Mouse (Mus musculus): ENCODE measurements at regions not wholly inside any gene's neighbourhood (a gene's known extent, or its start where the extent isn't known, plus 50 kb on each side); places are given as distances from the start of the nearest gene placed in this dataset.

DNA sequence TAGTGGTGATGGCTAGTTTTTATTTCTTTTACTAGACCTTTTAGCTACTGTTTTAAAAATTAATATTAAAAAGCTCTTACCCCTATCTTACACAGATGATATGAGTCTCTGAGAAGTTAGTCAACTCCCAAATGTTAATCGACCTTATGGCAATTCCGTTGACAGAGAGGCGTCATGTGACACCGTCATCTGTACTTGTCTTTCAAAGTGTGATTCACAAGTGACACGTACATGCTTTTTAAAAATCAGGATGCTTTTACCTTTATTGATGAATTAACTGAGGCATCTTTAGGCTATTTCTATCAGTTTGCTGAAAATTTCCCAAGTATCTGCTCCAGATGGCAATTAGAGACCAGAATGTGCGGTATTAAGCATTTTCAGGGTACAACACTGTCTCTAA, 573.9 kb downstream of the Gm19410 start:
- no peaks in the 10 kb centered on the region for H3K36me3 ChIP-seq
- DNase-seq (ENCODE audit: low spot score): no peak
- H3K9me3 ChIP-seq (replicated peaks): no peaks in the 10 kb centered on the region
- H3K4me1 ChIP-seq: no peaks in the 10 kb centered on the region
- H3K27ac ChIP-seq (replicated peaks): no peak overlapping the region
- H3K4me3 ChIP-seq: no peak overlapping the region
- WGBS: 95% methylated on average over 6 of the region's 6 CpGs
- H3K27me3 ChIP-seq (ENCODE audit: low read depth, poor library complexity, severe bottlenecking): no peaks in the 10 kb centered on the region

DNA sequence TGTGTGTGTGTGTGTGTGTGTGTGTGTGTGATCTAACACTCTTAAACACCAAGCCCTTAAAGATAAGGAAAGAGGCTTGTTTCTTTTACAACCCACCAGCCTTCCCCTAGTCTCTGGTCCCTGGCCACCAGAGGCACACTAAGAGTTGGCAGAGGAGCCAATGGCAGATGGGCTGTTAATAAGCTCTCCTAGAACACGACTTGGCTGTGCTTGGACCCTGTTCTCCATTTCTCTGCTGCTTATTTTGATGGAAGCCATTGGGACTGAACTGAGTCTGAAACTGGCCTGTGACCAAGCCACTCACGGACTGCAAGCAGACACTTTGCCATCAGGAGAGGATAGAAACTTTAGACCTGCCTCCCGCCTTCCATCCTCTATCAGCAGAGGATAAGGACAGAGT, 574.9 kb downstream of the Gm19410 start:
- H3K36me3 ChIP-seq: no peaks in the 10 kb centered on the region
- no peak for DNase-seq (ENCODE audit: low spot score)
- H3K9me3 ChIP-seq (replicated peaks): no peaks in the 10 kb centered on the region
- H3K27me3 ChIP-seq (ENCODE audit: low read depth, poor library complexity, severe bottlenecking): no peaks in the 10 kb centered on the region
- H3K27ac ChIP-seq (replicated peaks): no peak overlapping the region
- no peaks in the 10 kb centered on the region for H3K4me1 ChIP-seq
- H3K4me3 ChIP-seq: no peak overlapping the region
- WGBS: 75% methylated on average over 3 of the region's 3 CpGs

DNA sequence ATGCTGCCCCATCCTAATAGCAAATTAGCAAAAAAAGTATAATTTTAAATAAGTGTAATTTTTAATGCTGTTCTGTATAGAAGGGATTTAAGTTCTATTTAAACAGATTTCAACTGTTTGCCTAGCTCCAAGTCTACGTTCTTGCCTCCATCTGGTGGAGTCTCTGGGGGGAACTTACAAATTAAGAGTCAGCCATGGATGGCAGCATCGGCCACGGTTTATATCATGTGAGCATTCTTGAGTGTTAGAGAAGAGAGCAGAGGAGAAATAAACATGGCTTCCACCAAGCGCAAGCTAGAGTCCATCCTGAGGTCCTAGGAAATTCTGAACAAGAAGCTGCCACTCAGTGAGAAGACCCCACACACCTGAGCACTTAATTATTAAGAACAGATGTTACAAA, 576.4 kb downstream of the Gm19410 start:
- Histone ChIP-seq H3K4me3 (no peak overlapping the region), H3K9me3 (replicated peaks) (no peaks in the 10 kb centered on the region), H3K27me3 (ENCODE audit: low read depth, poor library complexity, severe bottlenecking) (no peaks in the 10 kb centered on the region), H3K36me3 (no peaks in the 10 kb centered on the region), H3K4me1 (no peaks in the 10 kb centered on the region), H3K27ac (replicated peaks) (no peak overlapping the region)
- WGBS: 86% methylated on average over 4 of the region's 4 CpGs
- no peak for DNase-seq (ENCODE audit: low spot score)

DNA sequence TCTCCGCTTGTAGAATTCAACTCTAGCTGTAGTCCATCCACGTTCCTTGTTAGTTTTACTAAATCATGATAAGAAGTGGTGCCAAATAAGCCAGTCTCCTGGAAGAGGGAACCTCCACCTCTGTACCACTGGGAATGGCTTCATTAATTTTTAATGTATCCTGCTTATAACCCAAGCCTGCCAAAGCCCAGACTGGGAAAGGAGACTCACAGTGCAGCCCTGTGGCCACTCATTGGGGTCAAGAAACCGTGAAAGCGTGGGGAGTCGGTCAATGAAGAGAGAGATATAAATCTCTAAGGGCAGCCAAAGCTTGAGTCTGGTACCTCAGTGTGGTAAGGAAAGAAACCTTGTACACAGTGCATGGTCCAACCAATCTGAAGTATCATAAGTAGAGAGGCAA, 577.1 kb downstream of the Gm19410 start:
- WGBS: 88% methylated on average over 5 of the region's 5 CpGs
- H3K4me3 ChIP-seq: no peak overlapping the region

DNA sequence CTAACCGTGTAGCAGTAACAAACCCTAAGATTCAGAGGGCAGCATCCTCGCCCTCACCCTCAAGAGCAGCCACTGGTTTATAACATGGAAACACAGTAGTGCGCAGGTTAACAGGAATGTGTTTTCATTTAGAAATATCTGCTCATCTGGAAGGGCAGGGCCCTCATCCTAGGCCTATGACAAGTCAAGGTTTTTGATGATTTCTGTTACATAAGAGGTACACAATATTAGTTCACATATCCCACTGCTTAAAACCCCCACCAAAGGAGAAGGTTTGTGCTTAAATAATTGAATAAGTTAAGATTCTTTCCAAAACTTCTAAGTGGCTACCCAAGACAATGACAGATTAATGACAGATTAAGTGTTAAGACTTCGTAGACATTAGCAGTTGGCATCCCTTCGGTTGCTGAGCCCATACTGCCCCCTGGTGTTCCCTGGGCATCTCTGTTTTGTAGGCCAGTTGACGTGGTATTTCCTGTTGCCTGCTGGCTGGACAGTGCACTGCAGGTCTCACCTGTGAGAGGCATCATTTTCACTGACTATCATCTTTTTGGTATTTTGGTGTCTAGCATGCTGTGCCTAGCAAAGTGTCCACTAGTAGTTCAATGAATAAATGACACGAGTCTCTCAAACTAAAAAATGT, 581.2 kb downstream of the Gm19410 start:
- Histone ChIP-seq H3K4me3 (no peak overlapping the region), H3K27me3 (ENCODE audit: low read depth, poor library complexity, severe bottlenecking) (no peaks in the 10 kb centered on the region), H3K27ac (replicated peaks) (no peak overlapping the region), H3K36me3 (no peaks in the 10 kb centered on the region), H3K9me3 (replicated peaks) (no peaks in the 10 kb centered on the region), H3K4me1 (no peaks in the 10 kb centered on the region)
- DNase-seq (ENCODE audit: low spot score): peak; percentile 74
- WGBS: 55% methylated on average over 7 of the region's 7 CpGs

More for the DNA sequence above, 577.1 kb downstream of the Gm19410 start:
- DNase-seq (ENCODE audit: low spot score): no peak
- H3K36me3 ChIP-seq: no peaks in the 10 kb centered on the region
- H3K27ac ChIP-seq (replicated peaks): no peak overlapping the region
- no peaks in the 10 kb centered on the region for H3K9me3 ChIP-seq (replicated peaks)
- H3K4me1 ChIP-seq: no peaks in the 10 kb centered on the region
- no peaks in the 10 kb centered on the region for H3K27me3 ChIP-seq (ENCODE audit: low read depth, poor library complexity, severe bottlenecking)

DNA sequence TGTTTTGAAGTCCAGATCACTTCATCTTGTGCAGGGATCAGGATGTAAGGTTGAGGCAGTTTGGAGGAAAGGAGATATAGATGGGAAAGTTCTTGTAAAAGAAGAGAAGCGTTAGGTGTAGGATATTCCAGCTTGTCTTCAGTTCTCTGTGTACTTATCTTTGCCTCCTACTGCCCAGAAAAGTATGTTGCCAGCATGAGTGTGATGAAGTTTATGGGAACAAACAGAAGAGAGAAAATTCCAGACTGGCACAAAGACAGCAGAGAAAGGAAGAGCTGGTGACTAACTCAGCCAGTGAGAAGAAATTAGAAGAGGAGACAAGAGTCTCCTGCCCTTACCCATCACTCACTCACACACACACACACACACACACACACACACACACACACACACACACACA, 582.5 kb downstream of the Gm19410 start:
- 89% methylated on average over 1 of the region's 1 CpGs for WGBS

DNA sequence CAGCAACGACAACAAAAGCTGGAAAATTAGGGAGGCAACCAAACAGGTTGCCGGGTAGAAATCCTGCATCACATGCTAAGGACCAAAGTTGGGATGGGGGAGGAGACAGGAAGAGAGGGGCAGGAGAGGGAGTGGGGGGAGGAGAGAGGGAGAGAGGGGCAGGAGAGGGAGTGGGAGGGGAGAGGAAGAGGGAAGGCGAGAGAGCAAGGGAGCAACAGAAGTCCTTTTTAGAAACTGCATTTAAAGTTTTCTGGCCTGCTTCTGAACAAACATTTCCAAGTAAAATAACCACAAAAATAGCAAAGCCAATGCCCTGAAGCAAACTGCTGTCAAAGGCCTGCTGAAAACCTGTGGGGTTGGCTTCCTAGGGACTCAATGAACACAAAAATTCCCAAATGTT, 589.3 kb downstream of the Gm19410 start:
- no peak overlapping the region for H3K27ac ChIP-seq (replicated peaks)
- peak; percentile 18 for DNase-seq (ENCODE audit: low spot score)
- WGBS: 23% methylated on average over 3 of the region's 3 CpGs

More for the DNA sequence above, 582.5 kb downstream of the Gm19410 start:
- DNase-seq (ENCODE audit: low spot score): no peak
- no peak overlapping the region for H3K27ac ChIP-seq (replicated peaks)
- H3K27me3 ChIP-seq (ENCODE audit: low read depth, poor library complexity, severe bottlenecking): no peaks in the 10 kb centered on the region
- no peaks in the 10 kb centered on the region for H3K9me3 ChIP-seq (replicated peaks)
- H3K4me3 ChIP-seq: no peak overlapping the region
- no peaks in the 10 kb centered on the region for H3K36me3 ChIP-seq
- no peaks in the 10 kb centered on the region for H3K4me1 ChIP-seq

DNA sequence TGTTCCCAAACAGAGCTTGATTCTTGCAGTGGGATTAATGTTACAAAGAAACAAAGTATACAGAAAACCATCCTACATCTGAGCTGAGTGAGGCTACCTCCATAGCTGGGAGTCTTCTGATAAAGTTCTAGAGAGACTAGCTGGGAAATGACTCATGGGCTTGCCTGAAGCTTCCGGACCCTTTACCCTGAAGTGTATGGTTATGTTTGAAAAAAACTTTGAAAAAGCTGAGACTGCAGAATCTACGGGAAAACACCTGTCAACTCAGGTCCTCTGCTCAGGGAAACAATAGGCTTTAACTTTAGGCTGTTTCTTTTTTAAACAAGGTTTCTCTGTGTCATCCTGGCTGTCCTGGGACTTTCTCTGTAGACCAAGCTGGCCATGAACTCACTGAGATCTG, 593.4 kb downstream of the Gm19410 start:
- DNase-seq (ENCODE audit: low spot score): no peak
- no peaks in the 10 kb centered on the region for H3K36me3 ChIP-seq
- WGBS: 87% methylated on average over 2 of the region's 2 CpGs
- no peak overlapping the region for H3K27ac ChIP-seq (replicated peaks)
- no peak overlapping the region for H3K4me3 ChIP-seq
- H3K9me3 ChIP-seq (replicated peaks): no peaks in the 10 kb centered on the region
- H3K27me3 ChIP-seq (ENCODE audit: low read depth, poor library complexity, severe bottlenecking): no peaks in the 10 kb centered on the region
- peaks cover 9% of the 10 kb centered on the region; the same call in 1 of the 2 replicates for H3K4me1 ChIP-seq

More for the DNA sequence above, 589.3 kb downstream of the Gm19410 start:
- H3K36me3 ChIP-seq: no peaks in the 10 kb centered on the region
- H3K4me3 ChIP-seq: no peak overlapping the region
- peaks cover 9% of the 10 kb centered on the region; the same call in 1 of the 2 replicates for H3K4me1 ChIP-seq
- no peaks in the 10 kb centered on the region for H3K9me3 ChIP-seq (replicated peaks)
- H3K27me3 ChIP-seq (ENCODE audit: low read depth, poor library complexity, severe bottlenecking): no peaks in the 10 kb centered on the region

DNA sequence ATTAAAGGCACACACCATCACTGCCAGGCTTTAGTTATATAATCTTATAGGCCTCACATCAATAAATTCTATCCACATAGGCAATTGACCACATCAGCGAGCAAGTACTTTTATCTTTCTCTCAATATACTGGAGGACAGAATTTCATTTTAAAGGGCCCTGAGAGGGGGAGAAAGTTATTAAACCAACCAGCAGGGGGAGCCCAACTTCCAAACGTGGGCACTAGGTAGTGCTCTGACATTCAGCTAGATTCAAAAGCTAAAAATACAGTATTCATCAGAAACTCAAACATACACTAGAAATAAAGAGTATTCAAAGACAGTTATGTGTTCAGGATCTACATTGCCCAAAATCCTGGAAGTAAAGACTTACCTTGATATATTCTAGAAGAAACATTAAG, 595.7 kb downstream of the Gm19410 start:
- DNase-seq (ENCODE audit: low spot score): peak; percentile 43
- no peak overlapping the region for H3K4me3 ChIP-seq
- no peaks in the 10 kb centered on the region for H3K36me3 ChIP-seq
- H3K9me3 ChIP-seq (replicated peaks): no peaks in the 10 kb centered on the region
- no peak overlapping the region for H3K27ac ChIP-seq (replicated peaks)
- no peaks in the 10 kb centered on the region for H3K27me3 ChIP-seq (ENCODE audit: low read depth, poor library complexity, severe bottlenecking)
- H3K4me1 ChIP-seq: peaks cover 4% of the 10 kb centered on the region; the same call in 1 of the 2 replicates
- 20% methylated on average over 2 of the region's 2 CpGs for WGBS

DNA sequence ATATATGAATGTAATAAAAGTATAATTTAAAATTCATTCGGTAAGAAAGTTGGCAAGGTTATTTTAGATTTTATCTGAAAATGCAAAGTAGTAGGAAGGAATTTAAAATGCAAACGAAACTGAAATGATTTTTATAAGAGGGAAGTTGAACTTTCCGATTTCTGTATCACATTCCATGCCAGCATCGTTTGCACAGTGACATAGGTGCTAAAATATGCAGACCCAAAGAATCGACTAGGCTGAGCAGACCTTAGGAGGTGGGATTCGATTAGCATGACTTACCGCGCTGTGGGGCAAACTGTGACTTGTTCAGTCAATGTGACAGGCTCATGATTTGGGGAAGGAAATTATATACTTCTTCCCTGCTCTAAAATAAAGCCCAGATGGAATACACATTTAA, 596.2 kb downstream of the Gm19410 start:
- no peaks in the 10 kb centered on the region for H3K27me3 ChIP-seq (ENCODE audit: low read depth, poor library complexity, severe bottlenecking)
- H3K9me3 ChIP-seq (replicated peaks): no peaks in the 10 kb centered on the region
- WGBS: 67% methylated on average over 8 of the region's 8 CpGs
- no peak overlapping the region for H3K4me3 ChIP-seq
- H3K36me3 ChIP-seq: no peaks in the 10 kb centered on the region
- H3K27ac ChIP-seq (replicated peaks): no peak overlapping the region
- DNase-seq (ENCODE audit: low spot score): no peak
- peaks cover 4% of the 10 kb centered on the region; the same call in 1 of the 2 replicates for H3K4me1 ChIP-seq

DNA sequence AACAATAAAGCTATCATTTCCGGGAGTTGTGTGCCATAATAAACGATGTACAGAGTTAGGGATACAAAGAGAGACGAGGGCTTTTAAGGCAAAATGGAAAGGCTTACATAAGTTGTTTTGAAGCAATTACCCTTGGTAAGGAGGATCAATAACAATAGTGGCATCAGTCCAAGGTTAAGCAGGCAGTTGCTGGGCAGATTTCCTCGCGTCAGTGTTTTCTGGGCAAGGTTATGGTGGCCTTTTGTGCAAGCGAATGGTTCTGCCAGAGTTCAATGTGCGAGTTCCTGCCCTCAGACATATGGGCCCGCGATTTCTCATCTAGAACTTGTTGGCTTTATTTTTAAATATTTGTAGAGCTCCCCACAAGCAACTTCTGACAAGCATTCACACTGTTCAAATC, 597.7 kb downstream of the Gm19410 start:
- 89% methylated on average over 9 of the region's 9 CpGs for WGBS
- H3K27ac ChIP-seq (replicated peaks): no peak overlapping the region
- no peaks in the 10 kb centered on the region for H3K27me3 ChIP-seq (ENCODE audit: low read depth, poor library complexity, severe bottlenecking)
- H3K4me1 ChIP-seq: peaks cover 4% of the 10 kb centered on the region; the same call in 1 of the 2 replicates
- DNase-seq (ENCODE audit: low spot score): no peak
- no peak overlapping the region for H3K4me3 ChIP-seq
- H3K36me3 ChIP-seq: no peaks in the 10 kb centered on the region
- no peaks in the 10 kb centered on the region for H3K9me3 ChIP-seq (replicated peaks)

DNA sequence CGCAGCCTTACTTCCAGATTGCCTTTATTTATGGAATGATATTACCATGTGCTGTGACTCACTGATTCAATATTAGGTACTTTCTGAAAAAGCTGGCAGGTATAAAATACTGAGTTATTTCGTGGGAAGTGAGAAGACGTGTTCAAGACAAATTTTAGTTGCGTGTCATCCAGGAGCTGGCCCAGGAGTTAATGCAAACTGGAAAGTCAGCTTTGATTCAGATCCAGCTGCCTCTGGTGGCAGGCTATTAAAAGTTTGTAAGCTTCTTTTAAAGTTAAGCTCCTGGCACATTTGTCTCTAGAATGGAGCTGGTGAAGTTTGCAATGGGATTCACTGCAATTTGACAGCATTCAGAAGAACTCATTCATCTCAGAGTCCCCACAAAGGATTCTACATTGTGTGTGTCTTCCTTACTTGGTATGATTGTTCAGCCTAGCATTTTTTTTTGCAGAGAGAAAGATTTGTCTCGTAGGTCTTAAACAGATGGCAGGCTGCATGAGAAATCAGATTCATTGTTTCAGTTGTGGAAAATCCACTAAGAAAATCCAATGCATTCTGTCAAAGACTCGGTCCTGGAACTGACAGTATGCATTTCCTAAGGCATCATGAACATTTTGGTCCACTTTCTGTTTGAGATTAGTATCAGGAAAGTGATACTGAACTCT, 599.1 kb downstream of the Gm19410 start:
- Histone ChIP-seq H3K27ac (replicated peaks) (no peak overlapping the region), H3K36me3 (no peaks in the 10 kb centered on the region), H3K4me1 (peaks cover 4% of the 10 kb centered on the region; the same call in 1 of the 2 replicates), H3K4me3 (no peak overlapping the region), H3K27me3 (ENCODE audit: low read depth, poor library complexity, severe bottlenecking) (no peaks in the 10 kb centered on the region), H3K9me3 (replicated peaks) (no peaks in the 10 kb centered on the region)
- no peak for DNase-seq (ENCODE audit: low spot score)
- 77% methylated on average over 6 of the region's 6 CpGs for WGBS

DNA sequence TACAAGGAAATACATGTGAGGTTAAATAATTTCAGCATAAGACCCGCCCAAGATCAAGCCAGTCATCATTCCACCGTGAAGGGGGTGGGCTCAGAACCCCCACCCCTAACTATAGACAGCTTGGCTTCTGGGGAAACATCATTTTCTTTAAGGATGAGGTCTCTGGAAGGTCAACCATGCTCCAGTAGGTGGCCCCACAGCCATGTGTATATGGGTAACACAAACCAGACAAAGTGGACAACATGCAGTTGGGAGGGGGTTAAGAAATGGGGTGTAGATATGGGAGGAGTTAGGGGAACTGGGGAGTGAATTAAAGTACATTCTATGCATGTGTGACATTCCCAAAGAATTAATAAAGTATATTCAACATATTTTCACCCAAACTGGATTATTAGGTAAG, 600.4 kb downstream of the Gm19410 start:
- Histone ChIP-seq H3K27ac (replicated peaks) (no peak overlapping the region), H3K9me3 (replicated peaks) (no peaks in the 10 kb centered on the region), H3K27me3 (ENCODE audit: low read depth, poor library complexity, severe bottlenecking) (no peaks in the 10 kb centered on the region), H3K36me3 (no peaks in the 10 kb centered on the region), H3K4me1 (peaks cover 4% of the 10 kb centered on the region; the same call in 1 of the 2 replicates), H3K4me3 (no peak overlapping the region)
- WGBS: 68% methylated on average over 2 of the region's 2 CpGs
- no peak for DNase-seq (ENCODE audit: low spot score)
